Mouse (Mus musculus): Measurements from ENCODE around the gene Iqcn. TPM values are rescaled to one million over a fixed set of nuclear protein-coding genes. Genes with fewer than 3 reads are reported as not detected.
A peak's percentile ranks its signal among the peaks of the same experiment; 100 is the strongest.

The Iqcn gene
- total and polyA plus RNA-seq, 2 experiments from 2014 or later: not detected

DNA sequence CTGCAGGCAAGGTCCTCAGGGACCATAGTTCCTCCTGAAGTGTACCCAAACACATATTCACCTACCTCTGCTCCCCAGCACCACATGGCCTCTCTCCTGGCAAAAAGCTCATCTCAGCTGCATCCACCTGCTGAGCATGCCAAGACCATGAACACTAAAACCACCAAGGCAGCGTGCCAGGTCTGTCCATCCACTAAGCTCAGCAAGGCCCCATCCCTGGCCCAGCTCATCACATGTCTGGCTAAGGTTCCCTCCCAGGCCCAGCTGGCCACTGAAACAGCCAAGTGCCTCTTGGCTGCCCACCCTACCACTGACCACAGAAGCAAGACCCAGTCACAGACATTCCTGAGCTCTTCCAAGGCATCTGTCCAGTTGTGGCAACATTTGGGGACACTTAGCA is 7.0 kb downstream of the Iqcn start:
- no peak for DNase-seq (ENCODE audit: low spot score)
- no peaks in the 10 kb centered on the region for H3K9me3 ChIP-seq (replicated peaks; ENCODE audit: control insufficient read depth, low read length)
- H3K27me3 ChIP-seq (ENCODE audit: control insufficient read depth, insufficient read depth, low read length): no peaks in the 10 kb centered on the region
- WGBS: 100% methylated on average over 1 of the region's 1 CpGs
- no peak overlapping the region for H3K4me3 ChIP-seq (ENCODE audit: low read depth, low read length)
- no peak overlapping the region for H3K9ac ChIP-seq (replicated peaks; ENCODE audit: low read depth, low read length)
- TF ChIP-seq CTCF (IDR thresholded peaks at IDR 0.05; ENCODE audit: low read depth) (no peak), EP300 (IDR thresholded peaks at IDR 0.05; ENCODE audit: low read depth) (no peak)
- no peak overlapping the region for H3K4me2 ChIP-seq (ENCODE audit: low read depth, low read length)
- H3K4me1 ChIP-seq (ENCODE audit: control insufficient read depth, insufficient read depth): no peaks in the 10 kb centered on the region
- H3K27ac ChIP-seq (ENCODE audit: low read depth): no peak overlapping the region
- H3K36me3 ChIP-seq (replicated peaks; ENCODE audit: control insufficient read depth, insufficient read depth, low read length): no peaks in the 10 kb centered on the region
- no peak for ATAC-seq (ENCODE audit: insufficient read depth, low read depth)

DNA sequence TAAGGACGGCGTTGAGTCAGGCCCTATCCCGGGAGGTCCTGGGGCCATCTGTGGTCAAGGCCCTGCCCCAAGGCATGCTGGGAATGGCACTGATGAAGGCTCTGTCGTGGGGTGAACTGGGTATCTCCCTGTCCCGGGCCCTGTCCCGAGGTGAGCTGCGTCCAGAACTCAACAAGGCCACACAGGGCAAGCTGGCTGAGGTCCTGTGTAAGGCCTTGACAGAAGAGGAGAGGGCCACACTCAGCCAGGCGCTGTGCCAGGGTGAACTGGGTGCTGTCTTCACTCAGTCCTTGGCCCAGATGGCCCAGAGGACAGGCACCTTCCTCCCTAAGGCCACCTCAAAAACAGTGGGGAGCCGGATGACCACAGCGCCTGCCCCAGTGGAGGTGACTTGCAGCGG is 7.8 kb downstream of the Iqcn start:
- Histone ChIP-seq H3K27me3 (ENCODE audit: control insufficient read depth, insufficient read depth, low read length) (no peaks in the 10 kb centered on the region), H3K4me2 (ENCODE audit: low read depth, low read length) (no peak overlapping the region), H3K4me1 (ENCODE audit: control insufficient read depth, insufficient read depth) (no peaks in the 10 kb centered on the region), H3K27ac (ENCODE audit: low read depth) (no peak overlapping the region), H3K9me3 (replicated peaks; ENCODE audit: control insufficient read depth, low read length) (no peaks in the 10 kb centered on the region), H3K4me3 (ENCODE audit: low read depth, low read length) (no peak overlapping the region), H3K36me3 (replicated peaks; ENCODE audit: control insufficient read depth, insufficient read depth, low read length) (no peaks in the 10 kb centered on the region), H3K9ac (replicated peaks; ENCODE audit: low read depth, low read length) (no peak overlapping the region)
- ATAC-seq (ENCODE audit: insufficient read depth, low read depth): peak; percentile 15; the same call in 1 of the 2 replicates
- 80% methylated on average over 11 of the region's 11 CpGs for WGBS
- TF ChIP-seq EP300 (IDR thresholded peaks at IDR 0.05; ENCODE audit: low read depth): no peak
- no peak for TF ChIP-seq CTCF (IDR thresholded peaks at IDR 0.05; ENCODE audit: low read depth)
- no peak for DNase-seq (ENCODE audit: low spot score)

DNA sequence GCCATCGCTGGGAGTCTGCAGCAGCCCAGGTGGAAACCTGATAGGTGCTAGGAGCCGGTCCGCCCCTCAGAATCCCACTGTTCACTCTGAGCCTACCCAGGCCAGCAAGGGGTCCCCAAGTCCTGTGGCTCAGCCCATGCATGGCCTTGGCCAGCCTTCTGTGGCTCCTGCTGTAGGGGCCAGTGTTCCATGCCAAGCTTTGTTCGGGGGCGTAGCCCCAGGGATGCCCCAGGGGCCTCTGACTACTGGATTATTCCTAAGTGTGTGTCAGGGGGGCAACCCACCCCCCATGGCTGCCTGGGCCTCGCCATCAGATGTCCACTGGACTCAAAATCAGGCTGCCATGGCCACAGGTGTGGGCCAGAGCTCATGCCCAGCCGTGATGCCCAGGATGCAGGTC is 10.7 kb downstream of the Iqcn start:
- Histone ChIP-seq H3K27me3 (ENCODE audit: control insufficient read depth, insufficient read depth, low read length) (0 out of 2 replicates have a peak, but pooled peaks cover 4% of the 10 kb centered on the region), H3K4me1 (ENCODE audit: control insufficient read depth, insufficient read depth) (no peaks in the 10 kb centered on the region), H3K9me3 (replicated peaks; ENCODE audit: control insufficient read depth, low read length) (no peaks in the 10 kb centered on the region), H3K27ac (ENCODE audit: low read depth) (no peak overlapping the region), H3K36me3 (replicated peaks; ENCODE audit: control insufficient read depth, insufficient read depth, low read length) (no peaks in the 10 kb centered on the region), H3K9ac (replicated peaks; ENCODE audit: low read depth, low read length) (no peak overlapping the region), H3K4me3 (ENCODE audit: low read depth, low read length) (no peak overlapping the region), H3K4me2 (ENCODE audit: low read depth, low read length) (no peak overlapping the region)
- DNase-seq (ENCODE audit: low spot score) (no peak), ATAC-seq (ENCODE audit: insufficient read depth, low read depth) (no peak)
- TF ChIP-seq EP300 (IDR thresholded peaks at IDR 0.05; ENCODE audit: low read depth): no peak
- TF ChIP-seq CTCF (IDR thresholded peaks at IDR 0.05; ENCODE audit: low read depth): no peak
- WGBS: 78% methylated on average over 7 of the region's 7 CpGs

DNA sequence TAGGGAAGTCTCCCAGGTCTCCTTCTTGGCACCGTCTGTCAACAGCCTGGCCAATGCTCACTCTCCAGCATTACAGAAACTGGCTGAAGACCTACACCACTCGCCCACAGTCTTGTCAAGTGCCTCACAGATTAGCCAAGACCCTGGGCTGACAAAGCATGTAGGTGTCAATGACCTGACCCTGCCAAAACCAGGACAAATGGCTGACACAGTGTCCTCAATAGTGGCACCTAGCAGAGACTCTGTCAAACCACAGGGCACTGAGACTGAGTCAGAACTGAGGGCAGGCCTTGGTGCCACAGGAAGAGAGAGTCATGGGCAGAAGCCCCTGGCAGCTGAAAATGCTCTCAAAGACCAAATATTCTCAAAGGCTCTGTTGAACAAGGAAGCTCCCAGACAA is 11.8 kb downstream of the Iqcn start:
- ATAC-seq (ENCODE audit: insufficient read depth, low read depth) (no peak), DNase-seq (ENCODE audit: low spot score) (no peak)
- no peak overlapping the region for H3K4me3 ChIP-seq (ENCODE audit: low read depth, low read length)
- 0 out of 2 replicates have a peak, but pooled peaks cover 8% of the 10 kb centered on the region for H3K27me3 ChIP-seq (ENCODE audit: control insufficient read depth, insufficient read depth, low read length)
- H3K9me3 ChIP-seq (replicated peaks; ENCODE audit: control insufficient read depth, low read length): no peaks in the 10 kb centered on the region
- no peaks in the 10 kb centered on the region for H3K36me3 ChIP-seq (replicated peaks; ENCODE audit: control insufficient read depth, insufficient read depth, low read length)
- TF ChIP-seq EP300 (IDR thresholded peaks at IDR 0.05; ENCODE audit: low read depth): no peak
- TF ChIP-seq CTCF (IDR thresholded peaks at IDR 0.05; ENCODE audit: low read depth): no peak
- H3K9ac ChIP-seq (replicated peaks; ENCODE audit: low read depth, low read length): no peak overlapping the region
- no peaks in the 10 kb centered on the region for H3K4me1 ChIP-seq (ENCODE audit: control insufficient read depth, insufficient read depth)
- H3K27ac ChIP-seq (ENCODE audit: low read depth): no peak overlapping the region
- 48% methylated on average over 2 of the region's 2 CpGs for WGBS
- H3K4me2 ChIP-seq (ENCODE audit: low read depth, low read length): no peak overlapping the region

DNA sequence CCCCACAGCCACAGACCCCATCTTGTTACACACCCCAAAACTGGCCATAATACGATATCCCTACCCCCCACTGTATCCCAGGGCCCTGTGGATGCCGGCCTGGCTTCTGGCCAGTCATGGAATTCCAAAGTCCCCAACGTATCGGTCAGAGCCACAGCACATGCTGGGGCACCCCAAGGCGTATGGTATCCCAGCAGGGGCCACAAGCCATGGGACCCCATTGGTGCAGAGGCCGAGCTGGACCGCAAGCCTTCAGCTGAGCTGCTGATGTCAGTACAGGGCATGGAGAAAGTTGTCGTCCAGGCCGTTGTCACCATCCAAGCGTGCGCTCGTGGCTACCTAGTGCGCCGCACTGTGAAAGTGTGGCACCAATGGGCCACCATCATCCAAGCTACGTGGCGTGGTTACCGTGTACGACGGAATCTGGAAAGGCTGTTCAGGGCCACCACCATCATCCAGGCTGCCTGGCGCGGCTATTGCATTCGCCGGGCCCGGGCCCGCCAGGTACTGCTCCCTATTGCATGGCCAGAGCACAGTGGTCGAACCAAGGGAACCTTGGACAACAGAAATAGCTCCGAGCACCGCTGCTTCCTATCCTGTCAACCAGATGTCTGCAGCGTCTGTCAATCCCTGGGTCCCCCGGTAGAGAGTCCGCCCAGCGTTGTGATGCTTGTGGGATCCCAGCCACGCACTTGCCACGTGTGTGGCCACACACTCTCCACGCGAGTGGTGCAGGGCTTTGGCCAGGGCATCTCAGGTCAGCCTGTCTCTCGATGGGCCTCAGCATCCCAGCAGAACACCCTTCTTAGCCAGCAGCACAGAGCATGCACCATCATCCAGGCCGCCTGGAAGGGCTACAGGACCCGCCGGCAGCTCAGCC is 13.5 kb downstream of the Iqcn start:
- no peaks in the 10 kb centered on the region for H3K36me3 ChIP-seq (replicated peaks; ENCODE audit: control insufficient read depth, insufficient read depth, low read length)
- H3K4me3 ChIP-seq (ENCODE audit: low read depth, low read length): no peak overlapping the region
- 75% methylated on average over 40 of the region's 40 CpGs for WGBS
- H3K4me1 ChIP-seq (ENCODE audit: control insufficient read depth, insufficient read depth): no peaks in the 10 kb centered on the region
- no peak overlapping the region for H3K4me2 ChIP-seq (ENCODE audit: low read depth, low read length)
- H3K27me3 ChIP-seq (ENCODE audit: control insufficient read depth, insufficient read depth, low read length): 0 out of 2 replicates have a peak, but pooled peaks cover 8% of the 10 kb centered on the region
- no peaks in the 10 kb centered on the region for H3K9me3 ChIP-seq (replicated peaks; ENCODE audit: control insufficient read depth, low read length)
- TF ChIP-seq CTCF (IDR thresholded peaks at IDR 0.05; ENCODE audit: low read depth) (no peak), EP300 (IDR thresholded peaks at IDR 0.05; ENCODE audit: low read depth) (no peak)
- no peak for ATAC-seq (ENCODE audit: insufficient read depth, low read depth)
- no peak for DNase-seq (ENCODE audit: low spot score)
- H3K27ac ChIP-seq (ENCODE audit: low read depth): no peak overlapping the region
- H3K9ac ChIP-seq (replicated peaks; ENCODE audit: low read depth, low read length): no peak overlapping the region
